Mouse (Mus musculus) heart, embryonic 14.5 days (tissue): ENCODE measurements around the gene Gm10283. TPM values are rescaled to one million over a fixed set of nuclear protein-coding genes. Genes with fewer than 3 reads are reported as not detected.

Experiments
- ATAC-seq: fragments of 200-750 bp; cut with Nextera tagmentation; 2 replicates; pipeline ENCODE4 v1.8.0; 2017; ENCODE audit warnings: low read depth, moderate TSS enrichment; ENCODE audit not compliant: insufficient number of reproducible peaks, insufficient read depth, low FRiP score
- H3K27ac ChIP-seq, 2 experiments: fragments of 200-500 bp in 1 of 2; fragments of 300-500 bp in 1 of 2; sonication (generic) in 1 of 2; replicated peaks in 1 of 2; 2 replicates each; pipeline ENCODE4 v1.5.1; 2012 to 2014; ENCODE audit warnings: low read depth in 2 of 2, low read length in 2 of 2, control low read depth in 1 of 2, mild to moderate bottlenecking in 1 of 2, mixed read lengths in 1 of 2; ENCODE audit not compliant: control insufficient read depth in 1 of 2, insufficient read depth in 1 of 2
- H3K27me3 ChIP-seq: fragments of 300-500 bp; sonication (generic); 2 replicates; pipeline ENCODE4 v1.6.1; 2014; ENCODE audit warnings: mild to moderate bottlenecking, low read length, control low read depth; ENCODE audit not compliant: control insufficient read depth, insufficient read depth
- H3K36me3 ChIP-seq: fragments of 300-500 bp; sonication (generic); 2 replicates; pipeline ENCODE4 v1.6.1; 2014; ENCODE audit warnings: mild to moderate bottlenecking, control low read depth, low read length, mixed read lengths; ENCODE audit not compliant: control insufficient read depth, insufficient read depth
- H3K4me1 ChIP-seq, 2 experiments: fragments of 200-500 bp in 1 of 2; fragments of 300-500 bp in 1 of 2; sonication (generic) in 1 of 2; 2 replicates each; pipeline ENCODE4 v1.6.1; 2012 to 2014; ENCODE audit warnings: low read length in 2 of 2, control low read depth in 1 of 2, mixed read lengths in 1 of 2; ENCODE audit not compliant: control insufficient read depth in 2 of 2, insufficient read depth in 2 of 2
- H3K4me2 ChIP-seq: fragments of 300-500 bp; sonication (generic); 2 replicates; pipeline ENCODE4 v1.6.1; 2014; ENCODE audit warnings: mild to moderate bottlenecking, low read length
- H3K4me3 ChIP-seq, 2 experiments: fragments of 200-500 bp in 1 of 2; fragments of 300-500 bp in 1 of 2; sonication (generic) in 1 of 2; 2 replicates each; pipeline ENCODE4 v1.5.1; 2012 to 2014; ENCODE audit warnings: low read length in 2 of 2, mild to moderate bottlenecking in 2 of 2, control low read depth in 1 of 2, low read depth in 1 of 2, moderate library complexity in 1 of 2; ENCODE audit not compliant: control insufficient read depth in 1 of 2, insufficient read depth in 1 of 2
- H3K9ac ChIP-seq: fragments of 300-500 bp; sonication (generic); 2 replicates; pipeline ENCODE4 v1.6.1; 2014; ENCODE audit warnings: mild to moderate bottlenecking, low read length
- H3K9me3 ChIP-seq: fragments of 300-500 bp; sonication (generic); 2 replicates; pipeline ENCODE4 v1.6.1; 2016; ENCODE audit warnings: low read length, control low read depth; ENCODE audit not compliant: control insufficient read depth
- WGBS: fragments of 180-500 bp; shearing (Covaris S2); extraction: QIAGEN DNeasy Blood & Tissue Kit; methylation state at CpG from one replicate; pipeline ENCODE4 v1.1.7; 2014; 5-methylcytosine and 5-hydroxymethylcytosine counted together
- polyA plus RNA-seq: library from polyadenylated mRNA; unstranded; fragments of >200 nt; fragmentation: Nextera tagmentation; extraction: Ambion mirVana; gene quantifications from 2 replicates; pipeline ENCODE4 v1.2.1, GENCODE M21; 2014

The Gm10283 gene
- polyA plus RNA-seq, 1 experiment from 2014 or later, result not detected

DNA sequence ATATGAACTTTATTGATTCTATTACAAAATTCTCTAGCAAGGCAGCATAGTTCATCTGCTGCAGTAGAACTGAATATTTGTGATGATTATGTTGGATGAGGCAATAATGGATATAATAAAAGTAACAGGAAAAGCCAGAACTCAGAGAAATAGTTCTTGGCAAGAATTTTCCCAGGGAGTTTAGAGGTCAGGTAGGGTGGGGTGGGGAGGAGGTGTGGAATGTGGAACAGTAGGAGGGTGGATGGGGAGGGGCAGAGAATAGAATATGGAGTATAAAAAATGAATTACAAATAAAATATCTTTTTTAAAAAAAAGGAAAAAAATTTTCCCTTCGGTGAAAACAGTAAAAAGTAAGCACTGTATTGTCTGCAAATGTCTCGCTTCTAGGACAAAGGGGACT lies 11.1 kb downstream of the Gm10283 start:
- Histone ChIP-seq H3K27me3 (no peaks in the 10 kb centered on the region), H3K4me2 (no peak overlapping the region), H3K9me3 (no peaks in the 10 kb centered on the region), H3K9ac (no peak overlapping the region), H3K4me3 (no peak overlapping the region), H3K27ac (peak overlapping the region in 1 of 2 experiments; percentile 47; a peak in 2 of 4 replicates), H3K4me1 (0 out of 4 replicates have a peak, but pooled peaks cover 0 to 4% of the 10 kb centered on the region in 2 experiments), H3K36me3 (no peaks in the 10 kb centered on the region)
- WGBS, result 88% methylated on average over 2 of the region's 2 CpGs
- ATAC-seq, result no peak

DNA sequence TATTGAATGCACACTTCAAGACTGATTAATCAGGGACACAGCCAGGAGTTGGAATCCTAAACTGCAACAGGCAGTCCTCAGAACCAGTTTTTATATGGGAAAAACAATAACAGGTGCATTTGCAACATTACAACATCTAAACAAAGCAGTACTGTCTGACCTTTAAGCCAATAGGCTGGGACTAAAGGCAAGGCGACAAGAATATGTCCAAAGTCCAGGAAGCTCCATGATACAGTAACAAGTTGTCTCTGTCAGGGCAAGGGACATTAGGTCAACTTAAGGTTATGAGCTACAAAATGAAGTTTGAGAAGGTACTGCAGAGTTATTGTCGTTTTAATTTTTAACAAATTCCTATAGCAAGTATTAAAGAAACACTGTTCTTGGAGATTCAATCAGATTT lies 12.9 kb downstream of the Gm10283 start:
- no peak for ATAC-seq
- H3K36me3 ChIP-seq, result no peaks in the 10 kb centered on the region
- 0 out of 4 replicates have a peak, but pooled peaks cover 0 to 4% of the 10 kb centered on the region in 2 experiments for H3K4me1 ChIP-seq
- no peak overlapping the region for H3K9ac ChIP-seq
- no peaks in the 10 kb centered on the region for H3K9me3 ChIP-seq
- H3K27me3 ChIP-seq, result no peaks in the 10 kb centered on the region
- H3K4me2 ChIP-seq, result no peak overlapping the region
- H3K27ac ChIP-seq, result no peak overlapping the region
- H3K4me3 ChIP-seq, result no peak overlapping the region
- WGBS, result 68% methylated on average over 2 of the region's 2 CpGs

DNA sequence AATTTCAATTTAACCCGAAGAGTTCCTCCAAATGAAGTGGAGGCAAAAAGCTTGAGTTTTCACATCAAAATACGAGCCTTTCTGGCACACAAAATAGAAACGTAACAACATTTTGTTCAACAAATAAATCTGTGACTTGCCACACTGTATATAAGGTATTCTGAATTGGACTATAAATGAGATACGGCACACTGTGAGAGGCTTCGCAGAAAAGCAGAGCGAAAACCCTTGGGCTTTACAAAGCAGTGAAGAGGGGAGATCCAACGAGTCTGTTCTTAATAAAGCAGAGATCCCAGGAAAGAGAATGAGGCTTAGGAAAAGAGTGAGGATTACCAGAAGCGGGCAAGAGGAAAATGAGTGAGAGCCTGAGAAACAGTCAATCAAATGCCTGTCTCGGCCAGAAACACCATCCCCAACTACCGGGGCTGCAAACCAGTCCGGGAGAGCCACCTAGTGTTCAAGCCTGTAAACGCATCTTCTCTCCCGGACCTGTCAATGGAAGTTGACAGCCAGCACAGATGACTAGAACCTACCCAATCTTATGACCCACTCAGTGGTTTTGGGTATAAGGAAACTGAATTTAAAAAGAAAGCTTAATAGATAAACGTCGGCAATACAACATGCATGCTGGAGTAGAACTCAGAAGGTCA lies 36.2 kb downstream of the Gm10283 start:
- H3K4me3 ChIP-seq, result no peak overlapping the region
- H3K9me3 ChIP-seq, result no peaks in the 10 kb centered on the region
- H3K27ac ChIP-seq, result no peak overlapping the region
- no peak for ATAC-seq
- no peaks in the 10 kb centered on the region for H3K36me3 ChIP-seq
- no peaks in the 10 kb centered on the region for H3K4me1 ChIP-seq
- no peak overlapping the region for H3K4me2 ChIP-seq
- no peak overlapping the region for H3K9ac ChIP-seq
- WGBS, result 36% methylated on average over 15 of the region's 15 CpGs
- no peaks in the 10 kb centered on the region for H3K27me3 ChIP-seq

DNA sequence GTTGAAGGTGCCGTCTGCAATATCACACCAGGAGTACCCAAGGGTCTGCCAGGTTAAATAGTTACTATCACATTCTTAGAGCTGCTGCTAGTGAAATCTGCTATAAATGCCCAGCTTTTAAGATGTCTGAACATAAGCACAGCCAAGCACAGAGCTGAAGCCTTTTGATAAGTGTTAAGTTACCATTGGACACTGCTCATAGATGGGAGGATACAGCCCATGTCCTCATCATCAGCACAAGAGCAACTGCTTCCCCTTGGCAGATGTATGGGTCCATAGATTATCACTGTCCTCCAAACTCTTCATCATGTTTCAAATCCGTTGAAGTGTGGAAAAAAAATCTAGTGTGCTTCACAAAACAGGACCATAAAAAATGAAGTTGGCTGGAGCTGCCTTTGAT lies 53.7 kb downstream of the Gm10283 start:
- Histone ChIP-seq H3K4me2 (no peak overlapping the region), H3K9me3 (no peaks in the 10 kb centered on the region), H3K27me3 (no peaks in the 10 kb centered on the region), H3K27ac (no peak overlapping the region), H3K9ac (no peak overlapping the region), H3K4me1 (no peaks in the 10 kb centered on the region), H3K36me3 (no peaks in the 10 kb centered on the region), H3K4me3 (no peak overlapping the region)
- WGBS, result 65% methylated on average over 2 of the region's 2 CpGs
- ATAC-seq, result no peak

DNA sequence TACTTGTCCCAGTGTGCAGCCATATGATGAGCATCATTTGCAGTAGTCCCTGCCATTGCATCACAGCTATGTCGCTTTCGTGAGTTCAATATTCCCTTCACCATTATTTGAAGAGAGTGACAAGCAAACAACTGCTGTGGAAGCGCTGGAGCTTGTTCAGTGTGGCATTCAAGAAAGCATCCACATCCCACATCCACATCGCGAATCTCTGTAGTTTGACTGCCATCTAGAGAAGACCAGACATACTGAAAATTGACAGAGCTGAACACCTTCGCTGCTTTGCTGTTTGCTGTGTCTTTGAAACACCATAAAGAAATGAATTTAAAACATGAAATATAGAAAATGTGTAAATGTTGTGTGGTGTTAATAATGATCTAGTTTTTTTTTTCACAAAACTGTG lies 58.0 kb downstream of the Gm10283 start:
- 73% methylated on average over 6 of the region's 6 CpGs for WGBS
- Histone ChIP-seq H3K27me3 (no peaks in the 10 kb centered on the region), H3K4me1 (no peaks in the 10 kb centered on the region), H3K9ac (no peak overlapping the region), H3K4me3 (no peak overlapping the region), H3K36me3 (no peaks in the 10 kb centered on the region), H3K9me3 (no peaks in the 10 kb centered on the region), H3K4me2 (no peak overlapping the region), H3K27ac (no peak overlapping the region)
- ATAC-seq, result no peak

DNA sequence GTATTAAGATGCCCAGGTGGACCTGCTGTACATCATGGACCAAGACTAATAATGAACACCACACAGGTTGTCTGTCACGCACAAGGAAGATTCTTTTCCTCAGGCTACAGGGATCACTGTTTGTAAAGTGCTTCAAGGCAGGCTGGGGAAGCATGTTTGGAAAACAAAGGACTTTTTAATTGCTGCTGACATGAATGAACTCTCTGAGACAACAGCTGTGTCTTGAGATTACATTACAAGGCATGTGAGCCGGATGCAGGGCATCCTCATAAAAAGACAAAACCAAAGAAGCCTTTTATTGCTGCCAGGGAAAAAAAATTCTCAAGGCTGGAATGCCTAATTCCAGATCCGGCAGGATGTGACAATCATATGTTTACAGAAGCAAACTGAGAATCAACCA lies 64.4 kb downstream of the Gm10283 start:
- no peak overlapping the region for H3K4me2 ChIP-seq
- H3K27ac ChIP-seq, result no peak overlapping the region
- no peak overlapping the region for H3K9ac ChIP-seq
- H3K4me1 ChIP-seq, result no peaks in the 10 kb centered on the region
- no peak overlapping the region for H3K4me3 ChIP-seq
- H3K9me3 ChIP-seq, result no peaks in the 10 kb centered on the region
- H3K36me3 ChIP-seq, result no peaks in the 10 kb centered on the region
- no peaks in the 10 kb centered on the region for H3K27me3 ChIP-seq
- ATAC-seq, result no peak
- WGBS, result 63% methylated on average over 3 of the region's 3 CpGs

DNA sequence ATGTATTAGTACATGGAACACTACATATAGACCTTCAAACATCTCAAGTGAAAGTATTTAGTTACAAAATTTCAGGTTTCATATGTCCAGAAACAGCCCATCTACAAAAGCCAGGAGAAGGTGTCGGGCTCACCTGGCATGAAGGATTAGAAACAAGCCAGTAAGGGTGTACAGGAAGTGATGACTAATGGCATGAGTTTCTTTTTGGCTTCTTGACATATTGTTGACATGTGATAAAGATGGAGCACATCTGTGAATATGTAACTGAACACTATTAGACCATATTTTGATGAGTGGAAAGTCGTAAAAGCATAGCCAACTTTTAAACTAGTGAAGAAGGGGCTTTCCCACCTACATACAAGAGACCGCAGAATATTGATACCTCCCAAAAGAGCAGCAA lies 66.1 kb downstream of the Gm10283 start:
- ATAC-seq, result no peak
- H3K4me1 ChIP-seq, result no peaks in the 10 kb centered on the region
- no peak overlapping the region for H3K4me3 ChIP-seq
- no peak overlapping the region for H3K27ac ChIP-seq
- no peaks in the 10 kb centered on the region for H3K9me3 ChIP-seq
- H3K9ac ChIP-seq, result no peak overlapping the region
- WGBS, result 75% methylated on average over 3 of the region's 3 CpGs
- no peaks in the 10 kb centered on the region for H3K36me3 ChIP-seq
- H3K4me2 ChIP-seq, result no peak overlapping the region
- no peaks in the 10 kb centered on the region for H3K27me3 ChIP-seq

DNA sequence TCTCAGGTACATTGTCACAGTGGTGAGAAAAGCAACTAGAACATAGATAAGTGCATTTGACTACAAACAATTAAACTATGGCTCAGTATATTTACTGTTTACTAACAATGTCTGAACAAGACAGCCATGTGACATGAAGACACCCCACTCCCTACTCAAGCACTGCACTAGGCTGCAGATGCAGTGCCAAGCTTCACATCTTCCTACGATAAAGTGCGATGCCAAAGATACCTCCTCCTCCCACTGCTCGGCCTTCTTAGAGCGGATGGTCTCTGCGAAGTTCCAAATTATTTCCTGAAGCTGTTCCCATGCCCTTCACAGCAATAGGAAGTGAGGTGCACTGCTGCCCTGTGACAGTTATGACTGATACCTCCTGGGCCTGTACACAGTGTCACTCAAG lies 70.3 kb downstream of the Gm10283 start:
- Histone ChIP-seq H3K4me1 (no peaks in the 10 kb centered on the region), H3K4me2 (no peak overlapping the region), H3K36me3 (no peaks in the 10 kb centered on the region), H3K27me3 (no peaks in the 10 kb centered on the region), H3K27ac (no peak overlapping the region), H3K4me3 (no peak overlapping the region), H3K9me3 (no peaks in the 10 kb centered on the region), H3K9ac (no peak overlapping the region)
- WGBS, result 89% methylated on average over 5 of the region's 5 CpGs
- ATAC-seq, result no peak
